Mouse (Mus musculus) midbrain, postnatal 0 days (tissue): ENCODE results near the gene Myof. TPM values are rescaled to one million over a fixed set of nuclear protein-coding genes. Genes with fewer than 3 reads are reported as not detected.

ENCODE experiments used
- ATAC-seq: fragments of 200-750 bp; cut with Nextera tagmentation; 2 replicates; pipeline ENCODE4 v1.8.0; 2017; ENCODE audit warnings: moderate number of reproducible peaks, mild to moderate bottlenecking, moderate TSS enrichment, moderate library complexity; ENCODE audit not compliant: low FRiP score
- DNase-seq: peaks from one replicate; pipeline ENCODE4 v3.0.0-alpha.2; 2015; ENCODE audit warnings: low spot score
- H3K27ac ChIP-seq: fragments of 300-500 bp; sonication (generic); 2 replicates; pipeline ENCODE4 v1.5.1; 2014; ENCODE audit warnings: low read depth, mild to moderate bottlenecking, low read length, mixed read lengths
- H3K27me3 ChIP-seq: fragments of 300-500 bp; sonication (generic); 2 replicates; pipeline ENCODE4 v1.6.1; 2014; ENCODE audit warnings: low read length, control low read depth, mixed read lengths; ENCODE audit not compliant: insufficient read depth
- H3K36me3 ChIP-seq: fragments of 300-500 bp; sonication (generic); 2 replicates; pipeline ENCODE4 v1.6.1; 2014; ENCODE audit warnings: low read length, control low read depth, mixed read lengths; ENCODE audit not compliant: insufficient read depth
- H3K4me1 ChIP-seq: fragments of 300-500 bp; sonication (generic); 2 replicates; pipeline ENCODE4 v1.6.1; 2014; ENCODE audit warnings: mild to moderate bottlenecking, control low read depth, antibody characterized with exemption, low read length, mixed read lengths; ENCODE audit not compliant: insufficient read depth
- H3K4me2 ChIP-seq: fragments of 300-500 bp; sonication (generic); 2 replicates; pipeline ENCODE4 v1.6.1; 2014; ENCODE audit warnings: low read depth, mild to moderate bottlenecking, low read length, mixed read lengths; ENCODE audit not compliant: poor library complexity, severe bottlenecking
- H3K4me3 ChIP-seq: fragments of 300-500 bp; sonication (generic); 2 replicates; pipeline ENCODE4 v1.5.1; 2014; ENCODE audit warnings: low read depth, mild to moderate bottlenecking, low read length, moderate library complexity
- H3K9ac ChIP-seq: fragments of 300-500 bp; sonication (generic); replicated peaks from 2 replicates; pipeline ENCODE4 v1.6.1; 2014; ENCODE audit warnings: mild to moderate bottlenecking, low read length, moderate library complexity, mixed read lengths; ENCODE audit not compliant: poor library complexity, severe bottlenecking
- H3K9me3 ChIP-seq: fragments of 300-500 bp; sonication (generic); 2 replicates; pipeline ENCODE4 v1.6.1; 2016; ENCODE audit warnings: low read length, control low read depth
- CTCF ChIP-seq: IDR thresholded peaks from 2 replicates; pipeline ENCODE4 v1.5.1; 2016; ENCODE audit warnings: antibody characterized with exemption, mild to moderate bottlenecking
- WGBS: fragments of 180-500 bp; shearing (Covaris S2); extraction: QIAGEN DNeasy Blood & Tissue Kit; methylation state at CpG from one replicate; pipeline ENCODE4 v1.1.7; 2014; 5-methylcytosine and 5-hydroxymethylcytosine counted together
- polyA plus RNA-seq: library from polyadenylated mRNA; unstranded; fragments of >200 nt; fragmentation: Nextera tagmentation; extraction: Ambion mirVana; gene quantifications from 2 replicates; pipeline ENCODE4 v1.2.1, GENCODE M21; 2015
- total RNA-seq: library from RNA; depleted of rRNA; stranded (reverse); fragments of >200 nt; gene quantifications from 2 replicates; pipeline ENCODE4 v1.2.3, GENCODE M21; 2014

The Myof gene
- total and polyA plus RNA-seq, 2 experiments from 2014 or later = 2.1 to 5.4 TPM

DNA sequence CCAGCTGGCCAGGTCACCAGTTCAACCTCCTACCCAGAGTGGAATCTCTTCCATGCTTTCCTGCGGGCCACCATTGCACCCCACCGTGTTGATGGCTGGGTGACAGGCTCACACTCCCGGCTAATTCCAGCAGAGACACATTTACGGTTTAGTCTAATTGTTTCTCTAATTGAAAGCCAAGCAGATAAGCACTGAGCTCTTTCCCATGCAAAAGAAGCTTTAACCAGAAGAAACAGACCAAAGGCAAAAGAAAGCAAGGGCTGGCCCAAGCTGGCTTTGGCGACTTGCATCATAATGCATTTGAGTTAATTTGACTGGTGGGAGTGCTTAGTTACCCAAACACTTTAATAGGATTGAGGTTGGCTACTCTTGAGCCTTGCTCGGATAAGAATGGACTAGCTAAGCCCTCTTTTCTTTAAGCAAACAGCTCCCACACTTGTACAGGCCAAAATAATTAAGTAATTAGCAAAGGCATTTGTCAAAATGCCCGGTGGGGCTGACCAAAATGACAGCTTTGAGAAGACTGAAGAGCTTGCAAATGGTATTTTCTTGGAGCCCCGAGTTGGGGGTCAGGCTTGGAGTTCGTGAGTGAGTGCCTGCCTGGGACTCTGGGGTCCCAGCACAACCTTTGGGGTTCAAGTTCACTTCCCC lies 161.8 kb downstream of the Myof start:
- Histone ChIP-seq H3K36me3 (no peaks in the 10 kb centered on the region), H3K27me3 (peaks cover 19% of the 10 kb centered on the region), H3K4me1 (peaks cover 6% of the 10 kb centered on the region; the same call in 1 of the 2 replicates), H3K4me3 (no peak overlapping the region), H3K27ac (no peak overlapping the region), H3K9ac (no peak overlapping the region), H3K4me2 (no peak overlapping the region), H3K9me3 (no peaks in the 10 kb centered on the region)
- WGBS = 8% methylated on average over 9 of the region's 9 CpGs
- ATAC-seq (no peak), DNase-seq (no peak)
- TF ChIP-seq CTCF = no peak

DNA sequence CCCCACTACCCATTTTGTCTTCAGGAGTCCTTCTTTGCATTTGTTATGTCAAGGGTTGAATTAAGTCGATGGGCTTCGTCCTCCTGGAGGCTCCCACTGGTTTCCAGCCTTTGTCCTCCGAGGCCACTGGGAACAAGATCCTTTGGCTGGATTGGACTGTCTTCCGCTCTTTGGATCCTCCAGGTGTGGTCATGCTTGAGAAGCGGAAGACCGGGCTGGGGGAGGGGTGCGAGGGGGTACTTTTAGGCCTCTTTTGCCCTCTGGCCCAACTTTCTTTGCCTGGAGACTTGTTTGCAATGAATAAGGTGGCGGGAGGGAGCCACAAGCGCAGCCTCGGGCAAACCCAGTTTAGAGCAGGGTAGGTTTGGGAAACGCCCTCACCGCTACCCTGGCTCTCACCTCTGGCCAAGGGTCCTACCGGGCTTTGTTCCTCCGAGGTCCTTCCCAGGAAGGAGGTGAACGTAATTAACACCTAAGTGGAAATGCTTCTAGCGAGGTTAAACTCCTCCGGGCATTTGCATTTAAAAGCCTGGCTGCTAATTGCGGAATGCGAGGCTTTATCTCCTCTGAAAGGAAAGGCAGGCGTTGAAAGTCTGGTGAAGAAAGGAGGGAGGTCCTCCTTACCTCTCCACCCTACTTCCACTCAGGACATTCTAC lies 165.7 kb downstream of the Myof start:
- Histone ChIP-seq H3K9me3 (no peaks in the 10 kb centered on the region), H3K36me3 (no peaks in the 10 kb centered on the region), H3K27me3 (peaks cover 19% of the 10 kb centered on the region), H3K4me3 (peak overlapping the region; percentile 2; the same call in 1 of the 2 replicates), H3K4me2 (peak overlapping the region; percentile 9), H3K9ac (no peak overlapping the region), H3K4me1 (peaks cover 6% of the 10 kb centered on the region; the same call in 1 of the 2 replicates), H3K27ac (no peak overlapping the region)
- no peak for TF ChIP-seq CTCF
- 7% methylated on average over 20 of the region's 20 CpGs for WGBS
- DNase-seq (no peak), ATAC-seq (no peak)

GRCm38 (mm10) chr19:37876605-37877245 lies 166.7 kb downstream of the Myof start:
- Histone ChIP-seq H3K4me3 (no peak overlapping the region), H3K4me1 (peaks cover 6% of the 10 kb centered on the region; the same call in 1 of the 2 replicates), H3K4me2 (no peak overlapping the region), H3K9ac (no peak overlapping the region), H3K9me3 (no peaks in the 10 kb centered on the region), H3K36me3 (no peaks in the 10 kb centered on the region), H3K27ac (no peak overlapping the region), H3K27me3 (peaks cover 19% of the 10 kb centered on the region)
- ATAC-seq (no peak), DNase-seq (no peak)
- no peak for TF ChIP-seq CTCF
- 64% methylated on average over 6 of the region's 6 CpGs for WGBS

DNA sequence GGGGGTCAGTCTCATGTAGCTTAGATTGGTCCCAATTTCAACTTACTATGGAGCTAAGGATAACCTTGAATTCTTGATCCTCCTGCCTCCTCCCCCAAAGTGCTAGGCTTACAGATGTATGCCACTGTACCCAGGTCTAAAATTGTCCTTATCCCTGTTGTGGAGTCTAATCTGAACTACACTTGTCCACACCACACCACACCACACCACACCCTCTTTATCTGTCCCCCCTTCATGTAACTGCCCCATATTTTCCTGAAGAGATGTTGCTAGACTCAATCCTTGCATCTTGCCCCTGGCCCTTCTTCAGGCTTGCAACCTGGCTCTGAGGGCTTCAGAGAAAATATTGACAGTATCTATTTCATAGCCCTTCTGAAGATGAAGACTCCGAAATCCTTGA lies 169.9 kb downstream of the Myof start:
- Histone ChIP-seq H3K4me1 (peaks cover 6% of the 10 kb centered on the region; the same call in 1 of the 2 replicates), H3K9me3 (no peaks in the 10 kb centered on the region), H3K36me3 (no peaks in the 10 kb centered on the region), H3K4me2 (no peak overlapping the region), H3K4me3 (no peak overlapping the region), H3K27me3 (peaks cover 16% of the 10 kb centered on the region), H3K27ac (no peak overlapping the region), H3K9ac (no peak overlapping the region)
- DNase-seq (no peak), ATAC-seq (no peak)
- WGBS = 88% methylated on average over 1 of the region's 1 CpGs
- no peak for TF ChIP-seq CTCF

- Histone ChIP-seq H3K4me3 (no peak overlapping the region), H3K4me1 (no peaks in the 10 kb centered on the region), H3K9me3 (no peaks in the 10 kb centered on the region), H3K27me3 (0 out of 2 replicates have a peak, but pooled peaks cover 3% of the 10 kb centered on the region), H3K4me2 (no peak overlapping the region), H3K27ac (no peak overlapping the region), H3K9ac (no peak overlapping the region), H3K36me3 (no peaks in the 10 kb centered on the region)
- no peak for DNase-seq
- TF ChIP-seq CTCF = no peak
- no peak for ATAC-seq
- 38% methylated on average over 3 of the region's 3 CpGs for WGBS
Measured at GRCm38 (mm10) chr19:37867592-37867991, 175.8 kb downstream of the Myof start.

DNA sequence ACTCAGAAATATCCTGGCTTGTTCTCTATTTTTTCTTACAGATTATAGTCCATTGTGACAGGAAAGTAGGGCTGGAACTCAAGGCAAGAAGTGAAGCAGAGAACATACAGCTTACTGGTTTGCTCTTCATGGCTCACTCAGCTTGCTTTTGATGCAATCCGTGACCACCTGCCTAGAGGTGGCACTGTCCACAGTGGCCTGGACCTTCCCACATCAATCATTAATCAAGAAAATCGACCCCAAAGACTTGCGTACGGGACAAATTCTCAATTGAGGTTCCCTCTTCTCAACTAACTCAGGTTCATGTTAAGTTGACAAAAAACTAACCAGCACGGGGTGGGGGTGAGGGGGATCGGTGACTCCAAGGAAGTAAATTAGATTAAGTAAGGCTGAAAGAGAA lies 176.4 kb downstream of the Myof start:
- Histone ChIP-seq H3K36me3 (no peaks in the 10 kb centered on the region), H3K9ac (no peak overlapping the region), H3K27ac (no peak overlapping the region), H3K4me2 (no peak overlapping the region), H3K4me3 (no peak overlapping the region), H3K4me1 (no peaks in the 10 kb centered on the region), H3K27me3 (0 out of 2 replicates have a peak, but pooled peaks cover 3% of the 10 kb centered on the region), H3K9me3 (no peaks in the 10 kb centered on the region)
- 92% methylated on average over 6 of the region's 6 CpGs for WGBS
- no peak for ATAC-seq
- TF ChIP-seq CTCF = no peak
- DNase-seq = no peak
